In the genomic region with DNA sequence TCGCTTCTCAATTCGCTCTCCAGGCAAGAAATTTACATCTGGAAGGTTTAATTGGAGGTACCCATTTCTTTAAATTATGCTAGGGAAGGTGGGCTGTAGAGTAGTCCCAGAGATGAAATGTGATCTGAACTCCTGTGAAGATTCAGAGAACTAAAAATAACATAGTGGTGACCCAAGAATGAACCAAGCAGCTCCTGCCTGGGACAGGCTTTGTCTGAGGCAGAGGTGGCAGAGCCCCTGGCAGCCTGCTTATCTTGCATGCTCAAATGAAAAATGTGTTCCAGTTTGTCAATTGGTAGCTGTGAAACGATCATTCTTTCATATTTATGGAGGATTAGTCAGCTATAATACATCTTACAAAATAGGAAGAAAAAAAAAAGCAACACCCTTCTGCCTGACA, we compare ENCODE assay signal across 12 mouse cellular contexts.
A peak's percentile ranks its signal among the peaks of the same experiment; 100 is the strongest.
DNase-seq lines count a peak whose midpoint lies in the region; ATAC-seq and TF ChIP-seq lines count a peak whose summit lies in the region.
"Had no signal": no experiment of that assay in that cellular context is flagged by ENCODE, and none has a peak within 500 bp of the region (broad histone marks: within the 10 kb centered on the region; RNA-seq: fewer than 3 reads in every experiment).

No protein-coding gene starts in this region.

- peak overlapping the region; percentile 61; the same call in 1 of the 2 replicates for H3K9ac ChIP-seq in heart, embryonic 13.5 days
- H3K9ac ChIP-seq in midbrain, embryonic 15.5 days = no peak overlapping the region
- H3K9ac ChIP-seq: limb, embryonic 13.5 days; lung, embryonic 14.5 days; stomach, embryonic 15.5 days had no signal

- no peak for TF ChIP-seq CTCF in gastrocnemius, adult 2 months (IDR thresholded peaks at IDR 0.05)
- TF ChIP-seq CTCF in cortical plate, adult 2 months (IDR thresholded peaks at IDR 0.05; ENCODE audit: extremely low read depth, insufficient read depth, low read length) = no peak

- ATAC-seq in heart, embryonic 13.5 days (ENCODE audit: extremely low read depth, insufficient number of reproducible peaks, low FRiP score, low TSS enrichment) = peak; percentile 54; the same call in 1 of the 2 replicates
- ATAC-seq in midbrain, embryonic 15.5 days (replicated peaks) = no peak; the same call in 1 of the 2 replicates
- ATAC-seq: intestine, embryonic 16.5 days had no signal

- no peaks in the 10 kb centered on the region for H3K36me3 ChIP-seq in heart, embryonic 13.5 days
- H3K36me3 ChIP-seq in midbrain, embryonic 15.5 days (replicated peaks) = no peaks in the 10 kb centered on the region
- H3K36me3 ChIP-seq: limb, embryonic 13.5 days; stomach, embryonic 15.5 days had no signal

- H3K4me1 ChIP-seq in cortical plate, adult 2 months (ENCODE audit: control insufficient read depth, insufficient read depth, low read length) = peaks cover 17% of the 10 kb centered on the region
- peaks cover 31% of the 10 kb centered on the region for H3K4me1 ChIP-seq in heart, embryonic 13.5 days
- peaks cover 45% of the 10 kb centered on the region for H3K4me1 ChIP-seq in midbrain, embryonic 15.5 days
- H3K4me1 ChIP-seq: stomach, embryonic 15.5 days had no signal

- peak overlapping the region; percentile 74 for H3K27ac ChIP-seq in gastrocnemius, adult 2 months
- H3K27ac ChIP-seq in cortical plate, adult 2 months (ENCODE audit: insufficient read depth, low read length) = peak overlapping the region; percentile 3; the same call in 1 of the 2 replicates
- H3K27ac ChIP-seq in heart, embryonic 13.5 days (replicated peaks) = peak overlapping the region; percentile 94
- peak overlapping the region; percentile 75 for H3K27ac ChIP-seq in midbrain, embryonic 15.5 days
- H3K27ac ChIP-seq: limb, embryonic 13.5 days; stomach, embryonic 15.5 days had no signal

- WGBS in heart, embryonic 13.5 days = 40% methylated on average over 3 of the region's 3 CpGs
- 19% methylated on average over 3 of the region's 3 CpGs for WGBS in midbrain, embryonic 15.5 days

- H3K9me3 ChIP-seq in heart, embryonic 13.5 days = no peaks in the 10 kb centered on the region
- H3K9me3 ChIP-seq in midbrain, embryonic 15.5 days = no peaks in the 10 kb centered on the region
- H3K9me3 ChIP-seq: limb, embryonic 13.5 days; stomach, embryonic 15.5 days had no signal

- H3K27me3 ChIP-seq in heart, embryonic 13.5 days (replicated peaks) = no peaks in the 10 kb centered on the region
- no peaks in the 10 kb centered on the region for H3K27me3 ChIP-seq in midbrain, embryonic 15.5 days (replicated peaks)
- H3K27me3 ChIP-seq: CH12.LX; limb, embryonic 13.5 days; stomach, embryonic 15.5 days had no signal

- no peak for TF ChIP-seq POLR2A in cortical plate, adult 2 months (IDR thresholded peaks at IDR 0.05; ENCODE audit: extremely low read depth, insufficient read depth, low read length)

- no peak overlapping the region for H3K4me3 ChIP-seq in gastrocnemius, adult 2 months
- no peak overlapping the region for H3K4me3 ChIP-seq in cortical plate, adult 2 months (ENCODE audit: insufficient read depth, low read length)
- H3K4me3 ChIP-seq in heart, embryonic 13.5 days = no peak overlapping the region
- H3K4me3 ChIP-seq in midbrain, embryonic 15.5 days = no peak overlapping the region
- H3K4me3 ChIP-seq: limb, embryonic 13.5 days; stomach, embryonic 15.5 days had no signal

- intact Hi-C loops in gastrocnemius, adult 2 months (cut with DNase I) = no loop called here
- intact Hi-C loops in gastrocnemius, postnatal 36 days (cut with DNase I) = no loop called here

- DNase-seq in gastrocnemius, adult 2 months = no peak
- DNase-seq in gastrocnemius, postnatal 36 days = no peak
- no peak for DNase-seq in ovary, postnatal 10 days (ENCODE audit: low spot score)
- DNase-seq in thymus, postnatal 36 days = no peak
- DNase-seq: lung, embryonic 14.5 days had no signal

- peak overlapping the region; percentile 50 for H3K4me2 ChIP-seq in heart, embryonic 13.5 days
- no peak overlapping the region for H3K4me2 ChIP-seq in midbrain, embryonic 15.5 days
- H3K4me2 ChIP-seq: limb, embryonic 13.5 days; lung, embryonic 14.5 days; stomach, embryonic 15.5 days had no signal

Comparison
In these comparisons a context has a peak if more than half of its experiments do, and no peak if none do; other contexts are left out.
1. H3K27ac ChIP-seq: peak in every context shown above with its lines; median percentile 94 in heart, embryonic 13.5 days; 75 in midbrain, embryonic 15.5 days; 74 in gastrocnemius, adult 2 months; 3 in cortical plate, adult 2 months.